Mouse (Mus musculus) hindbrain, embryonic 16.5 days (tissue): ENCODE measurements around the gene Hpcal4. TPM values are rescaled to one million over a fixed set of nuclear protein-coding genes. Genes with fewer than 3 reads are reported as not detected.

ENCODE experiments used
- ATAC-seq: fragments of 200-750 bp; cut with Nextera tagmentation; 2 replicates; pipeline ENCODE4 v1.8.0; 2017; ENCODE audit warnings: moderate TSS enrichment, moderate library complexity
- H3K27ac ChIP-seq: fragments of 300-500 bp; sonication (generic); 2 replicates; pipeline ENCODE4 v1.5.1; 2014; ENCODE audit warnings: low read depth, mild to moderate bottlenecking, control low read depth, low read length, moderate library complexity
- H3K27me3 ChIP-seq: fragments of 300-500 bp; sonication (generic); replicated peaks from 2 replicates; pipeline ENCODE4 v1.6.1; 2014; ENCODE audit warnings: low read length; ENCODE audit not compliant: control insufficient read depth, insufficient read depth
- H3K36me3 ChIP-seq: fragments of 300-500 bp; sonication (generic); 2 replicates; pipeline ENCODE4 v1.6.1; 2014; ENCODE audit warnings: mild to moderate bottlenecking, low read length, moderate library complexity, mixed read lengths; ENCODE audit not compliant: control insufficient read depth, insufficient read depth
- H3K4me1 ChIP-seq: fragments of 300-500 bp; sonication (generic); 2 replicates; pipeline ENCODE4 v1.6.1; 2014; ENCODE audit warnings: low read depth, low read length; ENCODE audit not compliant: control insufficient read depth, insufficient read depth
- H3K4me2 ChIP-seq: fragments of 300-500 bp; sonication (generic); 2 replicates; pipeline ENCODE4 v1.6.1; 2014; ENCODE audit warnings: mild to moderate bottlenecking, low read length, control low read depth, moderate library complexity
- H3K4me3 ChIP-seq: fragments of 300-500 bp; sonication (generic); 2 replicates; pipeline ENCODE4 v1.5.1; 2014; ENCODE audit warnings: mild to moderate bottlenecking, low read length, control low read depth, moderate library complexity
- H3K9ac ChIP-seq: fragments of 300-500 bp; sonication (generic); 2 replicates; pipeline ENCODE4 v1.6.1; 2014; ENCODE audit warnings: low read depth, mild to moderate bottlenecking, control low read depth, low read length, moderate library complexity
- H3K9me3 ChIP-seq: fragments of 300-500 bp; sonication (generic); 2 replicates; pipeline ENCODE4 v1.6.1; 2014; ENCODE audit warnings: mild to moderate bottlenecking, low read length, moderate library complexity; ENCODE audit not compliant: control insufficient read depth
- WGBS: fragments of 180-500 bp; shearing (Covaris S2); extraction: QIAGEN DNeasy Blood & Tissue Kit; methylation state at CpG from one replicate; pipeline ENCODE4 v1.1.7; 2014; 5-methylcytosine and 5-hydroxymethylcytosine counted together
- polyA plus RNA-seq: library from polyadenylated mRNA; unstranded; fragments of >200 nt; fragmentation: Nextera tagmentation; extraction: Ambion mirVana; gene quantifications from 2 replicates; pipeline ENCODE4 v1.2.1, GENCODE M21; 2015

Gene Hpcal4
- polyA plus RNA-seq, 1 experiment from 2014 or later: 63.6 TPM

- Histone ChIP-seq H3K4me3 (no peak overlapping the region), H3K4me2 (no peak overlapping the region), H3K9ac (no peak overlapping the region), H3K4me1 (no peaks in the 10 kb centered on the region), H3K36me3 (peaks cover 6% of the 10 kb centered on the region; the same call in 1 of the 2 replicates), H3K27ac (no peak overlapping the region), H3K27me3 (no peaks in the 10 kb centered on the region), H3K9me3 (no peaks in the 10 kb centered on the region)
- no peak for ATAC-seq
- WGBS: 89% methylated on average over 11 of the region's 11 CpGs
Measured at GRCm38 (mm10) chr4:123193791-123194190, 10.8 kb downstream of the Hpcal4 start.

- Histone ChIP-seq H3K27me3 (peaks cover 12% of the 10 kb centered on the region), H3K4me1 (peaks cover 10% of the 10 kb centered on the region; the same call in 1 of the 2 replicates), H3K36me3 (peaks cover 3% of the 10 kb centered on the region; the same call in 1 of the 2 replicates), H3K4me3 (no peak overlapping the region), H3K4me2 (no peak overlapping the region), H3K9ac (no peak overlapping the region), H3K9me3 (no peaks in the 10 kb centered on the region), H3K27ac (no peak overlapping the region)
- ATAC-seq: no peak
- WGBS: 78% methylated on average over 6 of the region's 6 CpGs
Measured at GRCm38 (mm10) chr4:123196695-123197094, 13.7 kb downstream of the Hpcal4 start.

- Histone ChIP-seq H3K9me3 (no peaks in the 10 kb centered on the region), H3K27ac (no peak overlapping the region), H3K4me2 (peak overlapping the region; percentile 91), H3K9ac (peak overlapping the region; percentile 65), H3K4me3 (peak overlapping the region; percentile 47), H3K36me3 (no peaks in the 10 kb centered on the region), H3K27me3 (peaks cover 12% of the 10 kb centered on the region), H3K4me1 (peaks cover 13% of the 10 kb centered on the region; the same call in 1 of the 2 replicates)
- ATAC-seq: peak; percentile 74
- WGBS: 1% methylated on average over 15 of the region's 15 CpGs
Measured at GRCm38 (mm10) chr4:123200771-123201185, 17.8 kb downstream of the Hpcal4 start.

- Histone ChIP-seq H3K4me3 (peak within 1 kb of the TSS; percentile 47), H3K9me3 (no peaks in the 10 kb centered on the region), H3K27me3 (peaks cover 12% of the 10 kb centered on the region), H3K9ac (peak within 1 kb of the TSS; percentile 65), H3K36me3 (no peaks in the 10 kb centered on the region), H3K27ac (no peak within 1 kb of the TSS), H3K4me1 (peaks cover 13% of the 10 kb centered on the region; the same call in 1 of the 2 replicates), H3K4me2 (peak within 1 kb of the TSS; percentile 91)
- WGBS: under 1% methylated on average over 53 of the region's 58 CpGs
- peak; percentile 55 for ATAC-seq
Measured at GRCm38 (mm10) chr4:123201186-123202093, 18.4 kb downstream of the Hpcal4 start, which contains the start of gene Nt5c1a. Gene Nt5c1a (plus strand): TSS chr4:123201504.

- ATAC-seq: no peak
- peaks cover 13% of the 10 kb centered on the region; the same call in 1 of the 2 replicates for H3K4me1 ChIP-seq
- peaks cover 12% of the 10 kb centered on the region for H3K27me3 ChIP-seq
- H3K9me3 ChIP-seq: no peaks in the 10 kb centered on the region
- no peaks in the 10 kb centered on the region for H3K36me3 ChIP-seq
- no peak overlapping the region; the same call in 1 of the 2 replicates for H3K9ac ChIP-seq
- peak overlapping the region; percentile 47; the same call in 1 of the 2 replicates for H3K4me3 ChIP-seq
- H3K27ac ChIP-seq: no peak overlapping the region
- 19% methylated on average over 8 of the region's 8 CpGs for WGBS
- H3K4me2 ChIP-seq: peak overlapping the region; percentile 91
Measured at GRCm38 (mm10) chr4:123202094-123202420, 19.0 kb downstream of the Hpcal4 start.

GRCm38 (mm10) chr4:123207337-123207736, 24.3 kb downstream of the Hpcal4 start:
- WGBS: 84% methylated on average over 5 of the region's 5 CpGs
- Histone ChIP-seq H3K9ac (no peak overlapping the region), H3K4me2 (no peak overlapping the region), H3K4me3 (no peak overlapping the region), H3K27me3 (no peaks in the 10 kb centered on the region), H3K27ac (no peak overlapping the region), H3K4me1 (no peaks in the 10 kb centered on the region; the same call in 1 of the 2 replicates), H3K36me3 (no peaks in the 10 kb centered on the region), H3K9me3 (no peaks in the 10 kb centered on the region)
- no peak for ATAC-seq

GRCm38 (mm10) chr4:123210996-123211395, 28.0 kb downstream of the Hpcal4 start:
- H3K36me3 ChIP-seq: no peaks in the 10 kb centered on the region
- no peaks in the 10 kb centered on the region for H3K27me3 ChIP-seq
- no peak overlapping the region for H3K4me2 ChIP-seq
- peaks cover 8% of the 10 kb centered on the region for H3K4me1 ChIP-seq
- WGBS: 57% methylated on average over 8 of the region's 8 CpGs
- ATAC-seq: no peak
- no peak overlapping the region for H3K4me3 ChIP-seq
- no peaks in the 10 kb centered on the region for H3K9me3 ChIP-seq
- no peak overlapping the region for H3K27ac ChIP-seq
- no peak overlapping the region for H3K9ac ChIP-seq

- WGBS: 57% methylated on average over 5 of the region's 5 CpGs
- H3K4me1 ChIP-seq: peaks cover 8% of the 10 kb centered on the region
- no peak overlapping the region for H3K4me3 ChIP-seq
- H3K36me3 ChIP-seq: no peaks in the 10 kb centered on the region
- H3K9ac ChIP-seq: no peak overlapping the region
- ATAC-seq: no peak
- H3K27me3 ChIP-seq: no peaks in the 10 kb centered on the region
- no peaks in the 10 kb centered on the region for H3K9me3 ChIP-seq
- no peak overlapping the region for H3K4me2 ChIP-seq
- no peak overlapping the region for H3K27ac ChIP-seq
Measured at GRCm38 (mm10) chr4:123211453-123211852, 28.4 kb downstream of the Hpcal4 start.

GRCm38 (mm10) chr4:123212330-123212729, 29.3 kb downstream of the Hpcal4 start:
- Histone ChIP-seq H3K4me1 (peaks cover 8% of the 10 kb centered on the region), H3K4me2 (no peak overlapping the region), H3K27ac (no peak overlapping the region), H3K9me3 (no peaks in the 10 kb centered on the region), H3K36me3 (no peaks in the 10 kb centered on the region), H3K27me3 (no peaks in the 10 kb centered on the region), H3K9ac (no peak overlapping the region), H3K4me3 (no peak overlapping the region)
- WGBS: 40% methylated on average over 2 of the region's 2 CpGs
- no peak for ATAC-seq
